Mouse (Mus musculus): ENCODE results near the gene Dpp6.

DNA sequence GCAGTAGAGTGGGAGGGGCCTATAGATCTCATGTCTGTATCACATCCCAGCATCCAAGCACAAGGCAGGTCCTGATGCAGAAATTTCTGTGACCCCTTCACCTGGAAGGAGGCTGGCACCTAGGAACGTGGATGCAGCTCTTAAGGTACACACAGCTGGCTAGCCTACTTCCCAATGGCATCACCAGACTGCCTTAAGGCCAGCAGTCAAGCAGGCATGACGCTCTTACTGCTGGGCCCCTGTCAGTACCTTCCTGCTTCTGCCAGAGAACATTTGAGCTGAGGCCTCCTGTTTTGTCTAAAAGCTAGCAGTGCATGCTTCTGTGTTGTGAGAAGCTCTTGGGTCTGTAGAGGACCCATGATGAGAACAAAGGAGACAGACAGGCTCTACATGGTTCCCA, 815.1 kb downstream of the Dpp6 start:
- TF ChIP-seq CTCF (IDR thresholded peaks at IDR 0.05; ENCODE audit: low read depth) (no peak), EP300 (IDR thresholded peaks at IDR 0.05; ENCODE audit: low read depth) (no peak)

Measured in liver, postnatal 0 days (tissue).